ENCODE assay signal across 8 mouse cellular contexts in genomic region chr17:79353446-79354173, GRCm38 (mm10). TPM values are rescaled to one million over a fixed set of nuclear protein-coding genes. Genes with fewer than 3 reads are reported as not detected.
DNase-seq lines count a peak whose midpoint lies in the region; ATAC-seq and TF ChIP-seq lines count a peak whose summit lies in the region.

No protein-coding gene starts in this region.

- peak overlapping the region; percentile 73 for H3K4me3 ChIP-seq in lung, adult 2 months (replicated peaks; ENCODE audit: extremely low read depth, low read depth, low read length)
- peak overlapping the region; percentile 63 for H3K4me3 ChIP-seq in embryonic fibroblast, embryonic 13.5 days (ENCODE audit: insufficient read depth, low read length)
- H3K4me3 ChIP-seq in hindbrain, embryonic 13.5 days: peak overlapping the region; percentile 75
- H3K4me3 ChIP-seq in lung, postnatal 0 days (ENCODE audit: low read depth, low read length): peak overlapping the region; percentile 67
- peak overlapping the region; percentile 93 for H3K4me3 ChIP-seq in thymus, adult 2 months (ENCODE audit: control insufficient read depth, insufficient read depth, low read length)

- H3K9me3 ChIP-seq in hindbrain, embryonic 13.5 days: no peaks in the 10 kb centered on the region
- H3K9me3 ChIP-seq in lung, postnatal 0 days (ENCODE audit: low read length): no peaks in the 10 kb centered on the region

- no peak for DNase-seq in lung, adult 2 months
- no peak for DNase-seq in lung, postnatal 36 days
- peak; percentile 48 for DNase-seq in lung, postnatal 0 days (ENCODE audit: low spot score)
- DNase-seq in thymus, adult 2 months: peak; percentile 13
- no peak for DNase-seq in layer of hippocampus, adult 18-20 months (ENCODE audit: low spot score in 2 of 2)
- no peak for DNase-seq in frontal cortex, postnatal 36 days (ENCODE audit: low spot score in 2 of 2)

- no peak for TF ChIP-seq POLR2A in lung, adult 2 months (IDR thresholded peaks at IDR 0.05; ENCODE audit: borderline replicate concordance, extremely low read depth, low read depth, low read length)
- peak; percentile 31; the same call in 1 of the 2 replicates for TF ChIP-seq POLR2A in embryonic fibroblast, embryonic 13.5 days (IDR thresholded peaks at IDR 0.05; ENCODE audit: low read depth, low read length)
- TF ChIP-seq POLR2A in thymus, adult 2 months (IDR thresholded peaks at IDR 0.05; ENCODE audit: control insufficient read depth, extremely low read depth, insufficient read depth, low read length, poor library complexity): no peak

- peak overlapping the region; percentile 93 for H3K9ac ChIP-seq in hindbrain, embryonic 13.5 days
- H3K9ac ChIP-seq in lung, postnatal 0 days (replicated peaks; ENCODE audit: low read depth): peak overlapping the region; percentile 65; the same call in 1 of the 2 replicates

- TF ChIP-seq CTCF in lung, adult 2 months (IDR thresholded peaks at IDR 0.05; ENCODE audit: insufficient read depth, low read length): no peak
- no peak for TF ChIP-seq CTCF in embryonic fibroblast, embryonic 13.5 days (IDR thresholded peaks at IDR 0.05; ENCODE audit: borderline replicate concordance, insufficient read depth, low read length)
- no peak for TF ChIP-seq CTCF in lung, postnatal 0 days (IDR thresholded peaks at IDR 0.05)
- TF ChIP-seq CTCF in thymus, adult 2 months (IDR thresholded peaks at IDR 0.05; ENCODE audit: borderline replicate concordance, control insufficient read depth, extremely low read depth, insufficient read depth, low read length, poor library complexity): no peak

- no peak for ATAC-seq in hindbrain, embryonic 13.5 days (ENCODE audit: low FRiP score)
- ATAC-seq in lung, postnatal 0 days: no peak

- WGBS in lung, adult 2 months: 15% methylated on average over 16 of the region's 16 CpGs
- WGBS in hindbrain, embryonic 13.5 days: 5% methylated on average over 16 of the region's 16 CpGs
- WGBS in lung, postnatal 0 days: 7% methylated on average over 16 of the region's 16 CpGs
- WGBS in thymus, adult 2 months: 11% methylated on average over 16 of the region's 16 CpGs

- no peak for TF ChIP-seq EP300 in lung, postnatal 0 days (IDR thresholded peaks at IDR 0.05)

- H3K4me1 ChIP-seq in lung, adult 2 months (ENCODE audit: control insufficient read depth, insufficient read depth, low read length): peaks cover 12% of the 10 kb centered on the region; the same call in 1 of the 2 replicates
- H3K4me1 ChIP-seq in embryonic fibroblast, embryonic 13.5 days (ENCODE audit: control insufficient read depth, insufficient read depth, low read length): peaks cover 18% of the 10 kb centered on the region
- peaks cover 33% of the 10 kb centered on the region for H3K4me1 ChIP-seq in hindbrain, embryonic 13.5 days (replicated peaks)
- peaks cover 5% of the 10 kb centered on the region; the same call in 1 of the 2 replicates for H3K4me1 ChIP-seq in lung, postnatal 0 days (ENCODE audit: insufficient read depth, low read depth, low read length)
- peaks cover 21% of the 10 kb centered on the region for H3K4me1 ChIP-seq in thymus, adult 2 months (replicated peaks; ENCODE audit: control insufficient read depth, insufficient read depth, low read length)

- peaks cover 3% of the 10 kb centered on the region; the same call in 1 of the 2 replicates for H3K27me3 ChIP-seq in hindbrain, embryonic 13.5 days
- H3K27me3 ChIP-seq in lung, postnatal 0 days (replicated peaks; ENCODE audit: insufficient read depth, low read length): no peaks in the 10 kb centered on the region
- H3K27me3 ChIP-seq in thymus, adult 2 months (ENCODE audit: control insufficient read depth, insufficient read depth, low read length): no peaks in the 10 kb centered on the region

- peak overlapping the region; percentile 8 for H3K27ac ChIP-seq in embryonic fibroblast, embryonic 13.5 days (ENCODE audit: insufficient read depth, low read length)
- peak overlapping the region; percentile 97 for H3K27ac ChIP-seq in hindbrain, embryonic 13.5 days
- H3K27ac ChIP-seq in lung, postnatal 0 days (ENCODE audit: low read length): no peak overlapping the region
- H3K27ac ChIP-seq in thymus, adult 2 months (ENCODE audit: control insufficient read depth, insufficient read depth, low read length): no peak overlapping the region

- peak overlapping the region; percentile 81 for H3K4me2 ChIP-seq in hindbrain, embryonic 13.5 days
- H3K4me2 ChIP-seq in lung, postnatal 0 days (replicated peaks; ENCODE audit: low read depth, low read length): peak overlapping the region; percentile 100

- H3K36me3 ChIP-seq in hindbrain, embryonic 13.5 days: peaks cover 12% of the 10 kb centered on the region
- no peaks in the 10 kb centered on the region for H3K36me3 ChIP-seq in lung, postnatal 0 days (ENCODE audit: insufficient read depth, low read length)
- H3K36me3 ChIP-seq in thymus, adult 2 months (ENCODE audit: control insufficient read depth, insufficient read depth, low read length): no peaks in the 10 kb centered on the region

RNA-seq across cellular contexts. Expression of gene Cdc42ep3, which starts 1.3 kb away (rescaled TPM):
- polyA plus RNA-seq in lung, adult 2 months (2012; rRNA removed): 21.9 and 23.3 TPM in 2 replicates
- 102 and 120 TPM in 2 replicates for polyA plus RNA-seq in embryonic fibroblast, embryonic 13.5 days (2011; ENCODE audit: insufficient read length, low read depth, missing spikeins)
- polyA plus RNA-seq in hindbrain, embryonic 13.5 days (2015; fragmentation: Nextera tagmentation; extraction: Ambion mirVana): 42.7 and 44.3 TPM in 2 replicates
- 71.2 and 81.3 TPM in 2 replicates for polyA plus RNA-seq in lung, postnatal 0 days (2015; fragmentation: Nextera tagmentation; extraction: Ambion mirVana)
- 13.4 and 16.6 TPM in 2 replicates for polyA plus RNA-seq in thymus, adult 2 months (2012; rRNA removed)
- 1 to 10 TPM; 3.8 to 8.5 TPM for total RNA-seq in layer of hippocampus, adult 18-20 months (2021)

Comparison
In these comparisons a context has a peak if more than half of its experiments do, and no peak if none do; other contexts are left out.
1. DNase-seq: peak in lung, postnatal 0 days (single experiment) and thymus, adult 2 months (single experiment); none in lung, adult 2 months (single experiment), lung, postnatal 36 days (single experiment), layer of hippocampus, adult 18-20 months (0 of 2) and frontal cortex, postnatal 36 days (0 of 2).
2. H3K27ac ChIP-seq: peak in embryonic fibroblast, embryonic 13.5 days (single experiment) and hindbrain, embryonic 13.5 days (single experiment); none in lung, postnatal 0 days (single experiment) and thymus, adult 2 months (single experiment).
3. Peak in every context shown above with its lines, with median percentiles within 50 percentile points of each other: H3K4me3 ChIP-seq.